Mouse (Mus musculus) hindbrain, embryonic 10.5 days (tissue): ENCODE results near the gene Git1. TPM values are rescaled to one million over a fixed set of nuclear protein-coding genes. Genes with fewer than 3 reads are reported as not detected.

Experiments
- DNase-seq: peaks from one replicate; pipeline ENCODE4 v3.0.0-alpha.2; 2017; ENCODE audit warnings: low spot score
- H3K27ac ChIP-seq: fragments of 300-500 bp; sonication (generic); 2 replicates; pipeline ENCODE4 v1.5.1; 2016; ENCODE audit warnings: mild to moderate bottlenecking, moderate library complexity
- H3K27me3 ChIP-seq: fragments of 300-500 bp; sonication (generic); 2 replicates; pipeline ENCODE4 v1.6.1; 2016; ENCODE audit warnings: mild to moderate bottlenecking; ENCODE audit not compliant: poor library complexity, insufficient read depth, severe bottlenecking
- H3K36me3 ChIP-seq: fragments of 300-500 bp; sonication (generic); 2 replicates; pipeline ENCODE4 v1.6.1; 2016; ENCODE audit warnings: mild to moderate bottlenecking, moderate library complexity
- H3K4me1 ChIP-seq: fragments of 300-500 bp; sonication (generic); replicated peaks from 2 replicates; pipeline ENCODE4 v1.6.1; 2016; ENCODE audit warnings: mild to moderate bottlenecking
- H3K4me3 ChIP-seq: fragments of 300-500 bp; sonication (generic); 2 replicates; pipeline ENCODE4 v1.5.1; 2016; ENCODE audit warnings: mild to moderate bottlenecking, moderate library complexity
- H3K9me3 ChIP-seq: fragments of 300-500 bp; sonication (generic); 2 replicates; pipeline ENCODE4 v1.6.1; 2016; ENCODE audit warnings: mild to moderate bottlenecking, moderate library complexity
- WGBS: fragments of 180-500 bp; shearing (Covaris S2); methylation state at CpG from one replicate; pipeline ENCODE4 v1.1.7; 2016; 5-methylcytosine and 5-hydroxymethylcytosine counted together
- polyA plus RNA-seq: library from polyadenylated mRNA; unstranded; fragments of >200 nt; fragmentation: Nextera tagmentation; extraction: Ambion mirVana; gene quantifications from 2 replicates; pipeline ENCODE4 v1.2.1, GENCODE M21; 2016

Gene Git1
- polyA plus RNA-seq, 1 experiment from 2014 or later, result 14.8 TPM

DNA sequence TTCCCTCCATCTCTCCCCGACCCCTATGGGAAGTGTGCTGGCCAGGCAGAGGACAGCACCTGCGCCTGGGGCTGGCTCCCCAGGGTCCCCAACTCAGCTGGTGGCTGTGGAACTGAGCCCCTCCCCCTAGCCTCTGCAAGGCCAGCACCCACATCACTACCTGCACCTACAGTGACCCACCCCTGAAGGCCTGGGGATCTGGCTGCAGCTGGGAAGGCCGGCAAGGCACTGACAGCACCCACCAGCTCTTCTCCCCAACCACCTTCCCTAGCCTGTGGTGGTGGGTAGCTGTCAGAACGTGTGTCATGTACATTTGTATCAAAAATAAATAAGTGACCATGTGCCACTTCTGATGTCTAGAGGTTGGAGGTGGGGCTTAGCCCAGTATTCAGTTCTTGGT lies 14.1 kb downstream of the Git1 start:
- DNase-seq, result no peak
- H3K4me3 ChIP-seq, result peak overlapping the region; percentile 2; the same call in 1 of the 2 replicates
- WGBS, result 75% methylated on average over 4 of the region's 4 CpGs

DNA sequence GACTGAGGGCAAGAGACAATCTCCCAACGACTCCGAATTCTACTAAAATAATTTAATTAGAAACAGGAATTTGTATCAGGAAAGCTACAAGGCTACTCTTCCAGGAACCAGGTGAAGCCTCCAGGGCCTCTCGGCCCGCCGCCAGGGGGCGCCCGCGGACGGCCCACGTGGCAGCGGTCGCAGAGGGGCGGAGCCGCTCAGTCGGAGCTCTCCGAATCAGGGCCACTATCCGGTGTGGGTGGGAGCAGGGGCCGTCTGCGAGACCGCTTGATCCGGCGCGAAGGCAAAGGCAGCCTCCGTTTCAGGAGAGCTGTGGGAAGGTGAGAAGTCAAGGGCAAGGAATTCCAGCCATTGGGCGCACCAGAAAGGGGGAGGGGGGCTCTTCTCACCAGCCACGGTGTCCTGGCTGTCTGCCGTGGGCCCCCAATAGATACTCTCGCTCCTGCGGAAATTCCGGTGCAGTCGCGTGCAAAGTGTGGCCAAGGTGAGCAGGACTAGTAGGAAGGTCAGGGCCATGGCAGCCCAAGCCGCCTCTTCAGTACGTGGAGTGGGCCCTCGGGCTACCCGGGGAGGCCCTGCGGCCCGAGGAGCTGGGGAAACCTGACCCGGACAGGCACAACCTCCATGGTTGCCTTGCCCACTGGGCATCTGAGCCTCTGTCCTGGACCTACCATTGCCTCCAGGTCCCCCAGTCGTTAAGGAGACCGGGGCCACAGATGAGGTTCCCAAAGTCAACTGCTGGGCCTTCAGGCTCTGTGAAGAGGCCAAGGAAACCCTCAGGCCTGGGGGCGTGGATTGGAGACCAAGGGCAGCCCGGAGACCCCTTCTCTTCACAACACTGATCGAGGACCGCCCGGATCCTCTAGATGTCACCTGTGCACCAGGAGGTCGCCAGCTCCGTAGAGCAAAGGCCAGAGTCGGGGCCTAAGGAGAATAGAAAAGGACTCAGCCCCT lies 15.0 kb downstream of the Git1 start:
- Histone ChIP-seq H3K4me1 (peaks cover 44% of the 10 kb centered on the region), H3K27ac (peak overlapping the region; percentile 54; the same call in 1 of the 2 replicates), H3K9me3 (no peaks in the 10 kb centered on the region), H3K36me3 (peaks cover 69% of the 10 kb centered on the region), H3K4me3 (peak overlapping the region; percentile 47), H3K27me3 (no peaks in the 10 kb centered on the region; the same call in 1 of the 2 replicates)
- peak; percentile 83 for DNase-seq
- 21% methylated on average over 49 of the region's 49 CpGs for WGBS

More for the DNA sequence above, 14.1 kb downstream of the Git1 start:
- Histone ChIP-seq H3K27ac (no peak overlapping the region), H3K36me3 (peaks cover 78% of the 10 kb centered on the region), H3K4me1 (peaks cover 39% of the 10 kb centered on the region), H3K27me3 (no peaks in the 10 kb centered on the region), H3K9me3 (no peaks in the 10 kb centered on the region)

DNA sequence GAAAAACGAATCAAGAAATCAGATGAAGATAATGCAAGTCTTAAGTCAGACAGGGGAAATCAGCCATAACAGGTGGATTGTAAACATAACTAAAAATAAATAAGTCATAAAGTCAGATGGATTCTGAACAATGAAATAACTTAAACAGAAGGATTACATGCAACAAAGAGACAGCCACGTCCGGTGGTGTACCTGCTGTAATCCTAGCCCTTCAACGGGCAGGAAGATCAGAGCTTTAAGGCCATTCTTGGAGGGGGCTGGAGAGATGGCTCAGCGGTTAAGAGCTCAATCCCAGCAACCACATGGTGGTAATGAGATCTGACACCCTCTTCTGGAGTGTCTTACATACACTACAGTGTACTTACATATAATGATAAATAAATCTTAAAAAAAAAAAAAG lies 18.0 kb downstream of the Git1 start:
- WGBS, result 86% methylated on average over 5 of the region's 5 CpGs
- DNase-seq, result no peak

DNA sequence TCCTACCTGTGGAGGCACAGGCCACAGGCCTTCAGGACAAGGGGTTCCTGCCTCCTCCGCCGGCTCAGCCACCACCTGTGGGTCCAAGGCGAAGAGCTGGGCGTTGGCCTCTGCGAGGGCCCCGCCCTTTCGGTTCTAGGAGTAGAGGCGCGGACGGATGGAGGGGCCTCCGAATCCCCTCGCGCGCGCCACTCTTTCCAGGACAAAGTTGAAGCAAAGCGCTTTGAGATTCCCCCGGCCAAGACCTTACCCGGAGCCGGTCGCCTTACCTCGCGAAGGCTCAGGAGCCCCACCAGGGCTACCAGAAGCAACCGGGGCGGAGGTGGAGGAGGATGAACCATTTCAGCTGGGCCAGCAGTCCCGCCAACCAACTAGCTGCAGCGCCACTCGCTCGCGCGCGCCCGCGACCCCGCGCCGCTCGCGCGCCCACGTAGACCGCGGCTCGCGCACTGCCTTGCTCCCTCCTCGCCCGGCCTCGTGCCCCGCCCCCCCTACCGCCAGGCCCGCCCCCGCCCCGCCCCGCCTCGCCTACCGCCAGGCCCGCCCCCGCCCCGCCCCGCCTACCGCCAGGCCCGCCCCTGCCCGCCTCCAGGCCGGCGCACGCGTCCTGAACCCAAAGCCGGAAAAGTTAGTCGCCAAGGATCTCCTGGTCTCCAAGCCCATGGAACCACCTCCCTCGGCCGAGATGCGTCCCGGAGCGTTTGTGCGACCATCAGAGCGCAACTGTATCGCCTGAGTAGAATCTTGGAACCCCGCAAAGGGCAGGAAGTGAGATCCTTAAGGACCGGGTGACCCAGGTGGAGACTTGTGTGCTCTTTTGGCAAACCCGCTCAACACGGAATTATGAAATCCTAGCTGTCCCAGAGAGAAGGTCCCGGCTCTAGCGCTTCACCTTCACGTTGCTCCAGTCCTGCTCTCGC lies 19.8 kb downstream of the Git1 start:
- Histone ChIP-seq H3K27ac (peak overlapping the region; percentile 90), H3K27me3 (peaks cover 30% of the 10 kb centered on the region), H3K4me1 (peaks cover 74% of the 10 kb centered on the region), H3K4me3 (peak overlapping the region; percentile 64), H3K9me3 (no peaks in the 10 kb centered on the region), H3K36me3 (peaks cover 24% of the 10 kb centered on the region)
- peak; percentile 94 for DNase-seq
- WGBS, result under 1% methylated on average over 71 of the region's 84 CpGs

More for the DNA sequence above, 18.0 kb downstream of the Git1 start:
- H3K36me3 ChIP-seq, result peaks cover 39% of the 10 kb centered on the region
- no peak overlapping the region for H3K4me3 ChIP-seq
- peaks cover 67% of the 10 kb centered on the region for H3K4me1 ChIP-seq
- H3K9me3 ChIP-seq, result no peaks in the 10 kb centered on the region
- H3K27ac ChIP-seq, result no peak overlapping the region
- H3K27me3 ChIP-seq, result peaks cover 21% of the 10 kb centered on the region

DNA sequence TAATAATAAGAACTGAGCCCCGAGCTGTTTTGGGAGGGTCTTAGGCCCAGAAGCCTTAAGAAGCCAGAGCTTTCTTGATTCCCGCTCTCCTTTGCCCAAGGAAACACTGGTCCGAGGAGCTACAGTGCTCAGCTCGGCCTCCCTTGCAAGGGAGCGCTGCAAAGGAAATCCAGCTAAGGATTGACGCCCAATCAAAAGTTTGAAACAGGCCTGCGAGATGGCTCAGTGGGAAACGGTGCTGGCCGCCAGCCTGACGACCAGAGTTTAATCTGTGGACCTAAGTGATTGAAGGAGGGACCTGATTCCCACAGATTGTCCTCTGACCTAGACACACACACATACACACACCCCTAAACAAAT lies 20.4 kb downstream of the Git1 start:
- peaks cover 34% of the 10 kb centered on the region for H3K27me3 ChIP-seq
- H3K9me3 ChIP-seq, result no peaks in the 10 kb centered on the region
- H3K4me3 ChIP-seq, result peak overlapping the region; percentile 64
- peak overlapping the region; percentile 90 for H3K27ac ChIP-seq
- 1% methylated on average over 10 of the region's 10 CpGs for WGBS
- peaks cover 20% of the 10 kb centered on the region for H3K36me3 ChIP-seq
- no peak for DNase-seq
- peaks cover 74% of the 10 kb centered on the region for H3K4me1 ChIP-seq

DNA sequence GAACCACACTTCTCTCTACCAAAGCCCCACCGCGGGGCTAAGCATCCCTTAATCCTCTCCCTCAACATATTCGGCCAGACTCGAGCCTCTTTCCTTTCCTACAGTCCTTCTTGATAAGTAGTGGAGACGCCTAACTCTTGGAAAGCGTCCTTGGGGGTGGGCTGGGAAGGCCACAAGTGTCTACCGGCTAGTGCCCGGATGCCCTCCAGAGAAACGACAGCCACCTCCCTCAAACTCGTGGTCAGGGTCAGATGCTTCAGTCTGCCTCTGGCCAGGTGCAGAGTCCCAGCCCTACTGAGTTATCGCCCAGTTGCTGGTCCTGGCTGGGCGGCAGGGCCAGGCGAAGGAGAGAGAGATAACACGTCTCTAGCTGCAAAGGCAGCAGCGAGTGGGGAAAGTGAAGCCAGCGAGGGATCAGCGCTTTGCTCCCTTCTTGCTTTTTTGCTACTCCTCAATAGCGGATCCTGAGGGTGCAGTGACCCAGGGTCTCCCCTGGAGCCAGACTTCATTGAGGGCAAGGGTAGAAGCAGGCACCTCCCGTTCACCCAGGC lies 21.0 kb downstream of the Git1 start:
- Histone ChIP-seq H3K9me3 (no peaks in the 10 kb centered on the region), H3K27ac (peak overlapping the region; percentile 86), H3K36me3 (peaks cover 15% of the 10 kb centered on the region), H3K4me1 (peaks cover 73% of the 10 kb centered on the region), H3K27me3 (peaks cover 34% of the 10 kb centered on the region), H3K4me3 (peak overlapping the region; percentile 64)
- no peak for DNase-seq
- 4% methylated on average over 19 of the region's 19 CpGs for WGBS

DNA sequence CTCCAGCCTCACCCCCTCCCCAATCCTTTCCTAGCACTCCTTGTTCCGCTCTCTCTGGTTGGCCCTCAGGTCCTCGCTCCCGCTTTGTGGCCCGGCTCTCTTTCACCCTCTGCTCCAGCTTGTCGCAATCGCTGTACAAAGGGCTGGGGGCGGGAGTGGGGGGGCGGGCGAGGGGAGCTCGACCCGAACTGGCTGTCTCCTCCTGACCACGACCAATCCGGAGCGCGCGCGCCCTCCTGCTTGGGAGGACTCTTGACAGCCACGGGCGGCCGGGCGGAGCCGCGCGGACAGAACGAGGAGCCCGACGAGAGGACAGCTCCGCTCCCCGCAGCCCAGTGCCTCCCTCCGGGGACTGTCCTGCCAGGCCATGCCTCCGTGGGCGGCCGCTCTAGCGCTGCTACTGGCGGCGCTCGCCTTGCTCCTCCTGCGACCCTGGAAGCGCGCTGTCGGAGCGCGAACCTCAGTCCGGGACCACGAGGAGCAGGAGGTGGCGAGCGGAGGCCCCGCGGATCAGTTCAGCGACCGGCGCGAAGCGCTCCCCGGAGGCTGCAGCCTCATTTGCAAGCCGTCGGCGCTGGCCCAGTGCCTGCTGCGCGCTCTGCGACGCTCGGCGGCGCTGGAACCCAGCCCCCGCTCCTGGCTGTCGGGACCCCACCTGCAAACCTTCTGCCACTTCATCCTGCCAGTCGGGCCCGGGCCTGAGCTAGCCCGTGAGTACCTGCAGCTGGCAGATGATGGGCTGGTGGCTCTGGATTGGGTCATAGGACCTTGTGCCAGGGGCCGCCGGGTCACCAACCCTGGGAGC lies 21.7 kb downstream of the Git1 start, which contains the start of gene Abhd15:
TSS of gene Abhd15 (plus strand) at position 290 of the 805 bp plus-strand sequence.
- under 1% methylated on average over 72 of the region's 72 CpGs for WGBS
- peak; percentile 87 for DNase-seq
- H3K27me3 ChIP-seq, result peaks cover 34% of the 10 kb centered on the region
- no peaks in the 10 kb centered on the region for H3K9me3 ChIP-seq
- peak within 1 kb of the TSS; percentile 86 for H3K27ac ChIP-seq
- peaks cover 8% of the 10 kb centered on the region; the same call in 1 of the 2 replicates for H3K36me3 ChIP-seq
- H3K4me1 ChIP-seq, result peaks cover 76% of the 10 kb centered on the region
- H3K4me3 ChIP-seq, result peak within 1 kb of the TSS; percentile 64

DNA sequence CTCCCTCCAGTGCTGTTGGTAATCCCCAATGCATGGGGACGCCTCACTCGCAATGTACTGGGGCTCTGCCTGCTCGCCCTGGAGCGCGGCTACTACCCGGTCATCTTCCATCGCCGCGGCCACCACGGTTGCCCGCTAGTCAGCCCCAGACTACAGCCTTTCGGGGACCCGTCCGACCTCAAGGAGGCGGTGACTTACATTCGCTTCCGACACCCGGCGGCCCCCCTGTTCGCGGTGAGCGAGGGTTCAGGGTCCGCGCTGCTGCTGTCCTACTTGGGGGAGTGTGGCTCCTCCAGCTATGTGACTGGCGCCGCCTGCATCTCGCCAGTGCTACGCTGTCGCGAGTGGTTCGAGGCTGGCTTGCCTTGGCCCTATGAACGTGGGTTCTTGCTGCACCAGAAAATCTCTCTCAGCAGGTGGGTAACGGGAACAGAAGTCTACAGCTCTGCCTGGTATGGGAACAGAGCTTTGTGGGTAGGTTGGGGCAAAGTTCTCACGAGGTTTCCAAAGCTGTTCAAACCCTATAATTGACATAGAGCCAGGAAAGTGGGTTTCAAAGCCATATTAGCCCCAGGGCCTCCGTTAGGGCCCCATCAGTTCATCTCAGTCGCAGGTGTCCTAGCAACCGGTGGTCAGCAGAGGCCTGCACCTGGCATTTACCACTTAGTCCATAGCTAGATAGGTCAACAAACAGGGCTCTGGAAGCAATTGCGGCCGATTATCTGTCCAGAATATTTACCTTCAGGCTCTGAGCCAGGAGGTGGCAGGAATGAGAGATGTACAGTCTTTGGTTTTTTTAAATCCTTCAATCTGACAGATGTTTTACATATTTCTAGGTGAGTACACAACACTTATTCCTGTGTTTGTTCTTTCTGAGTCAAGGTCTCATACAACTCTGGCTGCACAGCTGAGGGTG lies 22.5 kb downstream of the Git1 start, which contains the start of gene Trp53i13:
TSS of gene Trp53i13 (minus strand) at position 344 of the 916 bp plus-strand sequence.
- no peak for DNase-seq
- Histone ChIP-seq H3K4me1 (peaks cover 84% of the 10 kb centered on the region), H3K27me3 (peaks cover 34% of the 10 kb centered on the region), H3K4me3 (peak within 1 kb of the TSS; percentile 64), H3K9me3 (no peaks in the 10 kb centered on the region), H3K27ac (peak within 1 kb of the TSS; percentile 86), H3K36me3 (no peaks in the 10 kb centered on the region; the same call in 1 of the 2 replicates)
- WGBS, result 7% methylated on average over 39 of the region's 39 CpGs

DNA sequence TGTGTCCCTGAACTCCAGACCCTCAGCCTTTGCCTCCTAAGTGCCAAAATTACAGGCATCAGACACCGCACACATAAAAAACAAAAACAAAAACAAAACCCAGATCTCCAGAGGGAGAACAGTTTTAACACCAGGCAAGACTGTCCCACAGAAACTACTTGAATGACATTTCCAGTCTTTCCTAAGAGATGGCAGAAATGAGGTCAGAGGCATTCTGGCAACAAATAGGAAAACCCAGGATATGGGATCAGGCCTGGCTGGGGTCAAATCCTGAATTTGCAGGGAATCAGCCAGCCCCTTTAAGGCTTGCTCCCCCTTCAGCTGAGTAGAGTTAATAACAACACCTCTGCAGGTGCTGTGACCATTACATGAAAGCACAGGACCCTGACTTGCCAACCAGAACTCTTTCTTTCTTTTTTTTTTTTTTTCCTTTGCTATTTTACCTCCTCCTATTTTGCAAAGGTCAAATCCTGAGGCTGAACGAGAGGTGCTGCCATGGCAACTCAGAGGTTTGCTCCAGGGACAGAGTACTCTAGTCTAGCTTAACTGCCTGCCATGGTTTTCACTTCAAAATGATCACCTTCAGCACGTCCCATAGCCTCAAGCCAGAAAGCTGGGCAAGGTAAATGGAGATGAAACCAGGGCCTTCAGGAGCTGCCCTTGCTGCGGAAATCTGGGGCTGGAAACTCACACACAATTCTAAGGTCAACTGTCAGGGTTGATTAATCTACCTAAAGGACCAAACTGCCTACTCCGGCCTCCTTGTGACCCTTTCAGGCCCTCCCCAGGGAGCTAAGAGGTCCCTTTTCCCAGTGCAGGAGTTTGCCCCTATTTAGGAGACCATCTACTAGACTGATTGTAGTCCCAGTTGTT lies 23.4 kb downstream of the Git1 start:
- 54% methylated on average over 5 of the region's 5 CpGs for WGBS
- H3K9me3 ChIP-seq, result no peaks in the 10 kb centered on the region
- H3K27ac ChIP-seq, result no peak overlapping the region
- peaks cover 34% of the 10 kb centered on the region for H3K27me3 ChIP-seq
- peak overlapping the region; percentile 64; the same call in 1 of the 2 replicates for H3K4me3 ChIP-seq
- peaks cover 84% of the 10 kb centered on the region for H3K4me1 ChIP-seq
- no peak for DNase-seq
- H3K36me3 ChIP-seq, result no peaks in the 10 kb centered on the region; the same call in 1 of the 2 replicates

DNA sequence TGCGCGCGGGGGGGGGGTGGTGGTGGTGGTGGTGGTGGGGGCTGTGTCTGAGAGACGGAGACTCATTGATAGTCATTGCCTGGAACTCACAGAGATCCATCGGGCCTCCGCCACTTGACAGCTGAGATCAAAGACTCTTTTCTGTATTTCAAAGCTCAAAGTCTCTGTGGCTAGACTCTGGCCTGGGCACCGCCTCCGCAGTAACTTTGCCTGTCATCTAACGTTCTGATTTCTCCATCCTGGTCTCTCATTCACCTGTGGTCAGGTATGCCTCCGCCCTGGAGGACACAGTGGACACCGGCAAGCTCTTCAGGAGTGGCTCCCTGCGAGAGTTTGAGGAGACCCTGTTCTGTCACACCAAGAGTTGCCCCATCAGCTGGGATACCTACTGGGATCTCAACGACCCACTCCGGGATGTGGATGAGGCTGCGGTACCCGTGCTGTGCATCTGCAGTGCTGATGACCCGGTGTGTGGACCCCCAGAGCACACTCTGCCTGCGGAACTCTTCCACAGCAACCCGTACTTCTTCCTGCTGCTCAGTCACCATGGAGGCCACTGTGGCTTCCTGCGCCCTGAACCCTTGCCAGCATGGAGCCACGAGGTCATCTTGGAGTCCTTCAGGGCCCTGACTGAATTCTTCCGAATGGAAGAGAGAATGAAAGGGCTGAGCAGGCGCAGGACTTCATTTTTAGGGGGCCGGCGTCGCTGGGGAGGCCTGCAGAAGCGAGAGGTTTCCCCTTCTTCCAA lies 24.9 kb downstream of the Git1 start:
- DNase-seq, result no peak
- Histone ChIP-seq H3K27ac (peak overlapping the region; percentile 26; the same call in 1 of the 2 replicates), H3K9me3 (no peaks in the 10 kb centered on the region), H3K36me3 (no peaks in the 10 kb centered on the region; the same call in 1 of the 2 replicates), H3K27me3 (peaks cover 34% of the 10 kb centered on the region), H3K4me3 (no peak overlapping the region), H3K4me1 (peaks cover 73% of the 10 kb centered on the region)
- WGBS, result 82% methylated on average over 27 of the region's 27 CpGs
